Mouse (Mus musculus) adrenal gland, adult 8-10 months (tissue): ENCODE data around the gene Tmem117. TPM values are rescaled to one million over a fixed set of nuclear protein-coding genes. Genes with fewer than 3 reads are reported as not detected.

ENCODE experiments used
- DNase-seq: peaks from one replicate; pipeline ENCODE4 v3.0.0; 2022
- total RNA-seq, 4 experiments: library from RNA; stranded (reverse); gene quantifications; 2 replicates each; pipeline ENCODE4 v1.2.4; 2022

Gene Tmem117
- total RNA-seq, 4 experiments from 2014 or later: 3.3 to 11.1 (median 6.5) TPM

DNA sequence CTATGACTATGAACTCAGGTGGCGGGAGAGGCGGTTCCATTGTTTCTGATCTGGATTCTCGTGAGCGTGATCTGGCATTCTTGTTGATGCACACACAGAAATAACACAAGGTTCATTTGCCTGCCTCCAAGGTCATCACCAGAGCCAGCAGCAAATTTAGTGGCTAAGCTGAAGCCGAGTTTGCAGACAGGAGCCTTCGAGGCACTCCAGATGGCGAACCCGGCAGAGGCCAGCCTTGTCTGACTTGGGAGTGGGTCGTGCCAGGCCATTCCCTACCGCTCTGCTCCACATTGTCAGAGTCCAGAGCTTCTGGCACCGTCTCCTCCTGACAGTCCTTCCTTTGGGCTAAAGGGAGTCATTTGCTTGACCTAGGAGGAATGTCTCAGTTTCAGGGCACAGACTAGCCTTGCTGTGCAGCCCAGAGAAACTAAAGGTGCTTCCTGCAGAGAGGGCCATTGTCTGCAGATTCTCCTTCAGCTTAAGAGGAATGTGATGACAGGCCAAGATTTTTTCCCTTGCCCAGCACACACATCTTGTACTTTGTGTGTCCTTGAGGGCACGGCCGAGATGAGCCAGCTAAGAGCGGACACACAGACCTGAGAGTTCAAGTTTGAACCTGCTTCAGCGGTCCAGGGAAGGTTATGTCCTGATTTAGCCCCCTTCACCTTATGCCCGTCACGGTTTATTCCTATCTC is 20.2 kb downstream of the Tmem117 start:
- no peak for DNase-seq

DNA sequence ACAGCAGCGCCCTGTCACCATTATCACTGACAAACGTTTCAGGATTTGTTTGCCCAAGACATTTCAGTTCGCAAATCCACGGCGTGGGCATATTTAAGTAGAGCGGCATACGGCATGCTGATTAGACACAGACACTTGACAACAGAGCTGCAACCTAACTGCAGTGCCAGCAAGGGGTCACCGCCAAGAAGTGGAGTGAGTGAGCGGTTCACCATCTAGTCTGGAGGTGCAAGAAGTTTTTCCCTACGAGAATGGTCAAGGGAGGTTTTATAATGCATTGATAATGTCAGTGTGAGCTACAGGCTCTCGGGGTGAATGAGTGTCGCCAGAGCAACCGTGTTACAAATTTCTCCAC is 20.7 kb downstream of the Tmem117 start:
- no peak for DNase-seq

DNA sequence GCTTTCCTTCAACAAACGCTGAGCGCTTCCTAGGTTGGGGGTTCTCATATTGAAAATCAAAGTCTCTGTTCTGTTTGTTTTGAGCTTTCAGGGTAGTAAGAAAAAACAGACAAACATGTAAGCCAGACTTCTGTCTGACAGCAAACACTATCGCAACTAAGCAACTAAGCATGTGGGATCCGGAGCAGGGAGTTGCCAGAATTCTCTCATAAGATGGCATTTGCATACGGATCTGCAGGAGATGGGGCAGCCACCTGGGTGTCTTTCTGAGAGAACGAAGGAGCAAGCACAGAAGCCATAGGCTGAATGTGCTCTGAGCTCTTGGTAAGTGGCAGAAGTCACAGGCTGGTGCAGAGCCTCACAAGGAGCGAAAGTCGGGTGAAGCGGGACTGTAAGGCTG is 22.3 kb downstream of the Tmem117 start:
- DNase-seq: no peak

DNA sequence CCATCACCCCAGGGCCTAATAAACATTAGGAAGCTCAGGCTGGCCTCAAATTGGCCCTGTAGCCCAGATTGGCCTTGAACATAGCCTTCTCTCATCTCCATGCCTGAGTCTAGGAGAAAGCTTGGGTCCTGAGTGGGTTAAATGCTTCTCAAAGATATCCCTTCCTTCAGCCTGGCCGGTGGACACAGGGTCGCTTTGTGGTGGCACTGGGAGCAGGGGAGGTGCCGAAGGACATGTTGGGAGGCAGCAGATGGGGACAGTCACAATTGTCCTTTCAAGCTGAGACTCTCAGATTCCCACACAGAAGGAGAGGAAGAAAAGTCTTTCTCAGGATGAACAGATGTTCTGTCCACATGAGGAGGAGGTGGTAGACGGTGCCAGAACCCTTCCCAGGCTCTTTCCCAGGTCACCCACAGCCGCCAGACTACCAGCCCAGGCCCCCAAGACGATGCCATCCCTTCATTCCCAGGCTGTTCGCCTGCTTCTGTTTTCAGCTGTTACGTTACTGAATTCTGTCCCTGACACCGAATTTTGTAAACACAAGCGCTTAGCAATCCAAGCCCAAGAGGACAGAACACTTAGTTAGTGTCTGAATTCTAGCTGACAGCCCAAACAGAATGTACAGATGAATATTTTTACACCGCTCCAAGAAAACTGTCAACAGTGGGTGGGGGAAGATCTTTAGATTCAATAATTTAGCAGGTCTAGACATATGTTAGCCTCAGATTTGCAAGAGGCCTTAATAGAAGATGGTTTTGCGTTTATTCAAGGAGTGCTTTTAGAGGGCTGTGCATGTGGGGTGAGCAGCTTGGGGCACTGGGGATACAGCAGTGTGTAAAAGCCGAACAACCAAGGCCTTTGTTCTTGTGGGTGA is 23.2 kb downstream of the Tmem117 start:
- no peak for DNase-seq

DNA sequence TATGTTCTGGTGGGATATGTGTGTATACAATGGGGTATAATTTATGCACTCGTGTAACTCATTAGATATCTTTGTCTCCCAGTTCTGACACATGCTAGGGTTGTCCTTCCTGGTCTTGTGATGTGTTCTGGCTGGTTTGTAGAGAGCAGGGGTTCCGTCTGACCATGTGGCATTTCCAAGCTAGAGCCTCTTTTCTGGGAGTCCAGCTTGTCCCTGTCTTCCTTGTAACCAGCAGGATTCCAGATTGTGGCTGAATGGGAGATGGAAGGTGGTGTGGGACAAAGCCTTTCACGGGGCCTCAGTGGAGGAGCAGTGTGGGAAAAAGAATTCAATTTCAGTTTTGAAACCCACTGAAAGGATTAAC is 23.8 kb downstream of the Tmem117 start:
- no peak for DNase-seq

DNA sequence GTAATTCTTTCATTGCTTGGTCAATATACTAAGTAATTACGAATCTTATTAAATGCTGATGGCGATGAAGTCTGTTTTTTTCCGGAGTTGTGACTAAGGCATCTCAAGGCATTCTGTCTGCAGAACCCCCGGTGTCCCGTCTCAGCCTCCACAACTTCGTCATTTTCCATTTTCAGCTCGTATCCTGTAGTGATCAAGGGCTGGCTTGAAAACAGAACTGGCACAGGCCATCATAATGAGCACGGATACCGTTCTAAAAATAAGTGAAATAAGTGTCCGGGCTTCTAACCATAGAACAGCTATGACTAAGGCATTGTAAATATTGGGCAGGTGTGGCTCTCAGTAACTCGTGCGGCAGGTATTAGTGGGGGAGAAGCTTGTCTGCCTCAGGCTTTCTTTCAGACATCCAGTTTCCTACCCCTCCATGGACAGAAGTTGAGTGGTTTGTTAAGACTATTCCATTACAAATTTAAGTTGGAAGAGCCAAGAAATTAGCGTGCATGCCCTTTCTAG is 26.8 kb downstream of the Tmem117 start:
- no peak for DNase-seq

DNA sequence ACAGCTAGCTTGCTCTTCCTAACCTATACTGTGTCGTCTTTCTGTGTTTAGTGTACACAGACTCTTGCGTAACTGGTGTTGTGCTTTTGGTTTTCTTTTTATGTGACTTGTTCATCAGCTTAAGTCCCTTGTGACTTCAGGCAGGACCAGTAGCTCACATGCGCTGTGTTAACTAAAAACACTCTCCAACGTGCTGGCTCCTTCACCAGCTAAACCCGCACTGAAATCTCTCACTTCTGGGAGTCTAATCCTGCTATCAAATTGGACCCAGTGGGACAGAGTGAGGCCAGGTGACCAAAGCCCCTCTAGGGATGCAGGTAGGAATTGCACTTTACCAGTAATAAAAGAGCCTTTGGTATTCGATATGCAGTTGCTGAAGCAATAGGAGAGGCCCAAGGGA is 28.9 kb downstream of the Tmem117 start:
- DNase-seq: no peak

DNA sequence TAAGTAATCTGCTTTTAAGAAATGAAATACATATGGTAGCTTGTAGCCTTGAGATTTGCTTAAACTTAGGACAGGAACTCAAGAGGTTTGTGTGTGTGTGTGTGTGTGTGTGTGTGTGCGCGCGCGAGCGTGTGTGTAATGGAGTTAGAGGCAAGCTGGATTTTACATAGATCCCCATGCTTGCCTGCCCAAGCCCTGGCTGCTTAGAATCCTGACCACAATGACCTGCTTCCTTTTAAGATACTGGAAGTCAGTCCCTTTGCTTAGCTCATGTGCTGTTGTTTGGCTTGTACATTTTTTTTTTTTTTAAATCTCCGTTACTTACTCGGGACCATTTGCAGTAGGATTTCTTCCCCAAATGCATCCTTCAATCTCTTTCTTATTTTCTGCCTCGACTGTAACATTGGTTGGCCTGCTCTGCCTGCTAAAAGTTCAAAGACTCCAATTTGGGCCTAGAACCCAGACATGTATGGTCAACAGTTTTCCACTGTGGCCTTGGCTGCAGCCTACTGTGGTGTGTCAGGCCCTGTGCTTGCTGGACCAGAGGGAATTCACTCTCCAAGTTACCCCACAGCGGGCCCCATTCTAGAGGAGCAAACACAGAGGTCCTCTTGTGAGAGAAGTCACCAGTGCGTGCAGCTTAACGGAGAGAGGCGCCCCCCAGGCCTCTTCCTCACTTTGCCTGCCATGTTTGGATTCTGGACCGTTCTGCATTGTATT is 29.5 kb downstream of the Tmem117 start:
- no peak for DNase-seq

DNA sequence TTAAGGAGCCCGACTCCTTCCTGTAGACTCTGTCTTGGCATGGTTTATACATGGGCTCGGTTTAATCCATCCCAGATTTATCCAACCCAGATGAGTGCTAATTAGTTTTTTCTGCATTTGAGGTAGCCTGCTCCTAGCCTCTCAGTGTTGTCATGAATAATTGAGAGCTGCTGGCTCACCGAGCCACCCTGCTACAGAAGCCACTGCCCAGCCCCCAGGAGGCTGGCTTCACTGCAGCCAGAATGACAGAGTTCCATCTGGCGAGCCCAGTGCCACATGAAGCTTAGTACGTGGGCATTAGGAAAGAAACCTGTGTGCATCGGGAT is 30.0 kb downstream of the Tmem117 start:
- DNase-seq: no peak

DNA sequence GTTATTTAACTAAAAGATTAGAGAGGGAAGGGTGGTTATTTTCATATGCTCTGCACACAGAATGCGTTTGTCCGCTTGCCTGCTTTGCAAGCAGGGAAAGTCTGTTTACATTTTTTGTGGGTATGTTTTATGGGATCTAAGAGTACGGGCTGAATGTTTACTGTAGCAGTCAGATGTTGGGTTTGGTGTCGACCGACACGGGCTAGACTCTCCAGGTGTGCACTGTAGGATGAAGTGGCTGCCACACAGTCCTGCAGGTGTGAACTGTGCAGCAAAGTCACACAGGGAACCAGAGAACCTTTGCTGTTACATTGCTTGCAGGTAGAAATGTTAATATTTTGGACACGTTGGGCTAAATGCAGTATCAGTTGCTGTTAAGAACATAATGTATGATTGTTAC is 31.9 kb downstream of the Tmem117 start:
- DNase-seq: no peak

DNA sequence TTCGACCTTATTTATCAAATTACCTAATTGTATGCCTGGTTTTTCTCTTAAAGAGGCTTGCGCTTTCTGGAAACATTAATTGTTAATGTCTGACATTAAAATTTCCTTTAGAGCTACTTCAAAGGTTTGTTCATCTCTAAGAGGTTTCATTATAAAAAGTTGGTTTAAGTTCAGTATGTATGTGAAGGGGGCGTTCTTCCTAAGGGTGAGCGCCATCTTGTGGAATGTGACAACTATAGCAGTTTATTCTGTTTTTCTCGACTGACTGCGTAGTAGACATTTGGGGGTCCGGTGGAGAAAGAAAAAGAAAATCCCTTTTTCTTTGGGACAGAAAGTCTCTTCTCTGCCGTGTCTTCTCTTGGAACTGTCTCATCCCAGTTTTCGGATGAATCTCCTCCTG is 32.4 kb downstream of the Tmem117 start:
- DNase-seq: no peak

DNA sequence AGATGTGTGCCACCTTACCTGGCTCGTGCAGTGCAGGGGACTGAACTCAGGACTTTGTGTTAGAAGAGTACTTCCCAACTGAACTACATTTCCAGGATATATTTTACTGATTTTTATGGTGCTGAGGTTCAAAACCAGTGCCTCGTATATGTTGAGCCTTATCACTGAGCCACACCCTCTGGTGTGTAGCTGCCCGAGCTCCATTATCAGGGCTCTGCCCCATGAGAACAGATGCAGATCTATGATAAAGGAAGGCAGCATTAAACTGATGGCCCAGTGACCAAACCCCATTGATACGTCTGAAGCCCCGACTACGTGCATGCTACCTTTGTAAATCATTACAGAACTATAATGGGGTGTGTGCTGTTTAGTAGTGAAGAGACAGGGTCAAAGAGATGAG is 35.6 kb downstream of the Tmem117 start:
- DNase-seq: no peak

DNA sequence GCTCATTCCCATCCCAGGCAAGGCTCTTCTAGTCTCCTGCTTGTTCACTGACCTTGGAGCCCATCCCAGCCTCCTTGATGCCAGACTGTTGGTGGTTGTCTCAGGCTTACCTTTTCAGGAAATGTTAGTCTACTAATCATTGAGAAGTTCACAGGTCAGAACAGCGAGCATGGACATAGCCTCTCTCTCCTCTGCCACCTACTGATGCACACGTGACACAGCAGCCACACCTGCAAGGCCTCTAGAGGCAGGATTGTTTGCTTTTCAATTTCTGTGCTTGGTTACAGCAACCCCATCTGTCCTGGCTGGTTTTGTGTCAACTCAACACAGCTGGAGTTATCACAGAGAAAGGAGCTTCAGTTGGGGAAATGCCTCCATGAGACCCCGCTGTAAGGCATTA is 52.1 kb downstream of the Tmem117 start:
- no peak for DNase-seq

DNA sequence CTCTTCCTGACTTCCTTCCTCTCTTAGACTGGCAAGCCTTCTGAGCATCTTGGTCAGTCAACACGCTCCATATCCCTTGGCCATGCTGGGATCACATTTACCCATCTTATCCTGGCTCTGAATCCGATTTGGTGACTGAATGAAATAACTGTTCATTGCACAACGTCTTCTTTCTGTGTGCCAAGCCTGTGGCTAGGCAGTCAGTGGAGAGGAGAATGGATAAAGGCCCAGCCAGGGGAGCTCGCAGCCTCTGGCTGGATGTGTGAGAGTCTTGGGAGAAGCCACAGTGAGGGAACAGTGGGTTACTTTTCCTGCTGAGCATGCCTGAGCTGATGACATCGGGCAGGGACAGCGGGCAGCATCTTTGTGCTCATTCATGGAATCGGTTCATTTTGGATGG is 55.2 kb downstream of the Tmem117 start:
- no peak for DNase-seq

DNA sequence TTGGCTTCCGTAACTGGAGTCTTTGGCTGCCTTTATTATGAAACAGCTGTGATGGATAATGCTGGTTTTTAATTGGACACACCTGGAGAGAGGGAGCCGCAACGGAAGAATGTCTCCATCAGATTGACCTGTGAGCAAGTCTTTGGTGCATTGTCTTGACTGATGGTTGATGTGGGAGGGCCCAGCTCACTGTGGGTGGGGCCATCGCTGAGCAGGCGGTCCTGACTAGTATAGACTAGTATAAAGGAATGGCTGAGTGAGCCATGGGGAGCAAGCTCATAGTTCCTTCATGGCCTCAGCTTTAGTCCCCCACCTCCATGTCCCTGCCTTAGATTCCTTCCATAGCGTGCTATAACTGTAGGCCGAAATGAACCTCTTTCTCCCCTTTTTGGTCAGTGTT is 58.1 kb downstream of the Tmem117 start:
- no peak for DNase-seq

DNA sequence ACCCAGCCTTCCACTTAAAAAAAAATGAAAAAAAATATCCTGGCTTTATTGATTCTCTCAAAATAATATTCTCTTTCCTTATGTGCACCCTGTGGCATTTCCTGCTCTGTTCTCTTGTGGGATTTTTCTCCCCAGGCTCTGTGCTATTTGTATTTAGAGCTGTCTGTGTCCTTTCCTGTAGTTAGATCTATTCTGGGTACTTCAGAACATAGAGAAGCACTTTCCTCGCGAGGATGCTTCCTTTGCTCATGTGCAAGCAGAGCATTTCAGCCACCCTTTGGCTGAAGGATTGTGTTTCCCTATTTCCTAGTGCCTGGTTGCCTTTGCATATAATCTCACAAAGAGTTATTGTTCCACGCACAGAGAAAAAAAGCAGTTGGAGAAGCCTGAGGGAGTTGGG is 58.6 kb downstream of the Tmem117 start:
- no peak for DNase-seq

DNA sequence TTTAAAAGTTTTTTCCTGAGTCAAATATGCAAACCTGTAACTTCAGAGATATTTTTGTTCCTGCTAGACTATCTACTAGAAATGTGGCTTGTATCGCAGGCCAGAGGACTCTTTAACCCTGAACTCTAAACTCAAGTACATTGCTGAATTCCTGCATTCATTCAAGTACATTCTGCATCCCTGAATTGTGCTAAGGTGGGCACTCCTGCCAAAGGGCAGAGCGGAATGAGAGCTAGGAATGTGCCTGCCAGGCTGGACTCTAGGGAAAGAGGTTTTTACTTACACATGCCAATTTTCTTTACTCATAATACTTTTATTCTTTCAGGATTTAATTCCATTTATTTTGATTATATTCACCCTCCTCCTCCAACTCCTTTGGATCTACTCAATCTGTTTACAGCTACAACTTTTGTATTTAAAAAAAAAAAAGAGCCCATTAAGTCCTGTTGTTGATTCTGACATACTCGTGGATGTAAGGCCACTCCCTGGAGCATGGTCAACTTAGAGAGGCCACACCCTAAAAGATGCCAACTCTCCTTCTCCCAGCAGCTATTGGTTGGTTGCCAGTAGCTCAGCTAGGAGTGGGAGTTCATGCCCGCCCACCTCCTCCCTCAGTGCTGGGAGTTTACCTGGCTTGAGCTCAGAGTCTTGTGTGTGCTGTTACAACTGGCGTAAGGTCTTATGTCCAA is 60.3 kb downstream of the Tmem117 start:
- no peak for DNase-seq

DNA sequence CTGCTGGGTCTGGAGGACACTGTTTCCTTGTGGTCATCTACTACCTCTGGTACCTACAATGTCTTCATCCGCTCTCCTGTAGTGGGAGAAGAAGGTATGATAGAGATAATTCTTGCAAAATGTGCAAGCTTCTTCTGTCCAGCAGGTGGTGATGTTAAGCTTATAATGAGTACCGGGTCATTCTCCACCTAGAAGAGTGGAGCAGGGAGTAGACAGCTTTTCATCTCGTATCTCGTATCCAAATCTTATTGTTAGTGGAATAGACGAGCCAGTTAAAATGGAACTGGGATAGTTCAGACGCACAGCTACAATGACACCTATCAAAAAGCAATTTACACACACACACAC is 60.8 kb downstream of the Tmem117 start:
- no peak for DNase-seq

DNA sequence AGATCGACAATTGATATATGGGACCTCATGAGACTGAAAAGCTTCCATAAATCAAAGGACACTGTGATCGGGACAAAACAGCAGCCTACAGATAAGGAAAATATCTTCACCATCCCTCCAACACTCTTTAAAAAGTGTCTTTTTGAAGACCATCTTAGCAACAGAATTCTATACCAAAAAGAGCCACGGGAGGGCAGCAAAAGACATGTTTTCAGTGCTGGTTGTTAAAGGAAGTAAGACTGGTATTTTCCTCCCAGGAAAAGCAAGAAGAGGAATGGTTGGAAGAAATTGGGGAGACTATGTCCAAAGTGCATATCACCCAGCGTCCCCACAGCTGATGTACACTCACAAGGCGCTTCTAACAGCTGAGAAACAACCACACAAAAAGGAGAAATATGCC is 93.7 kb downstream of the Tmem117 start:
- peak; percentile 5 for DNase-seq

DNA sequence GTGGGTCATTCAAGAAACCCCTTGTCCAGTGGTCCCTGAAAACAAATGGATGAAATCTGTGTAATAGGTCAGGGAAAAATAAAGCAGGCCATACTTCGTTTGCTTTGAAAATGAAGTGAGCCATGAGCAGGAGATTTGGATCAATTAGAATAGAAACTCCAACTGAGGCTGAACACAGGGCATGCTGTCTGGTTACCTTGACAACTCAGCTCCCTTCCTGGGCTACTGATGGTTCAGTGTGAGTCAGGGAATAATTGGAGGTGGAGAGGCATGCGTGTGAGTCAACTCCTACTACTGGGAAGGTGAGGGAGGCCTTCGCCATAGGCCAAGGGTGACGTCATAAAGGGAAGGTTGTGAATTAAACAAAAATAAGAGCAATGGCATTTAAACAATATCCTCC is 103.1 kb downstream of the Tmem117 start:
- DNase-seq: no peak

DNA sequence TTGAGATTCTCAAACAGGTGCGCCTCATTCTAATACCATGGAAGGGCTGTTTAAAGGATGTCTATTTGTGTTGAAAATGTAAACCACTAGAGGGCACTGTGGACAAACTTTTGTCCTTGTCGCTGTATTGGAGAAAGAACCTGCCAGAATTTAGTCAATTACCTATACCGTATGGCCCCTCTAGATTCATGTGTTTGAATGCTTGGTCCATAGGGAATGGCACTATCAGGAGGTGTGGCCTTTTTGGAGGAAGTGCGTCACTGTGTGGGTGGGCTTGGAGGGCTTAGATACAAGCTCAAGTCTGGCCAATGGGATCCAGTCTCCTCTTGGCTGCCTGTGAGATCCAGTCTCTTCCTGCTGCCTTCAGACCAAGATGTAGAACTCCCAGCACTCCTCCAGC is 140.2 kb downstream of the Tmem117 start:
- DNase-seq: no peak

DNA sequence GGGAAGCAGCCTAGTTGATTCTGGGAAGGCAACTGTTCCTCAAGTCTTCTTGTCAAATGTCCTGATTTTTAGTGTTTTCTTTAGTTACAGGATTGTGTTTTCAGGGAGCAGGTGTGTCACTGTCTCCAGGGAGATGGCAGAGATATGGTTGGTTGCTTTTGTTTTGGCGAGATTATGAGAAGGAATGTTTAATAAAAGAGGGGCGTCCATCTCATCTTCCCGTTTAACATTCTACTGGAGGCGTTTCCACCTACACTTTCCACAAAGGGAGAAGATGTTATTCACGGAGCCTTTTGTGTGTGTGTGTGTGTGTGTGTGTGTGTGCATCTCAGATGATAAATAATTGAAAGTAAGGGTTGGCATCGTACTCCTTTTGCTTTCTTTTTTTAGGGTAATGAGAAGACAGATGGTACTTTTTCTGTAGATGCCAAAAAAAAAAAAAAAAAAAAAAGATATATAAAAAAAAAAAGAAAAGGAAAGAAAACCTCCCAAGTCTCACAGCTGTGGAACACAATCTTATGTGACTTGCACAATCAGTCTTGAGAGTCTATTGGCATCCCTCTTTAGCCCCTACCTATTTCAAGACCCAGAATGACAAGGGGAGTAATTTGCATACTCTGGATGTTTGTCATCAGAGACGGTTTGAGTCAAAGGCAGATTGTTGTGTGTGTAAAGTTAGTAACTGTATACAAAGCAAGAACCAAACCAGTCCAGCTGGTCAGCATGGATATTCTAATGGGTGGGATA is 142.0 kb downstream of the Tmem117 start:
- DNase-seq: no peak
